Mouse (Mus musculus) stomach, postnatal 0 days (tissue): ENCODE measurements at regions not wholly inside any gene's neighbourhood (a gene's known extent, or its start where the extent isn't known, plus 50 kb on each side); places are given as distances from the start of the nearest gene placed in this dataset.

Source experiments
- CTCF ChIP-seq: IDR thresholded peaks from 2 replicates; pipeline ENCODE4 v1.5.1; 2016; ENCODE audit warnings: antibody characterized with exemption, low read depth, mild to moderate bottlenecking, moderate library complexity
- EP300 ChIP-seq: optimal IDR thresholded peaks from 2 replicates; pipeline ENCODE3; 2016; ENCODE audit warnings: antibody characterized with exemption

- TF ChIP-seq EP300 (no peak), CTCF (no peak)
Observed at GRCm38 (mm10) chr3:17326292-17326691, 621.9 kb upstream of the Cypt12 start.
